Mouse (Mus musculus) olfactory bulb, adult 2 months (tissue): Measurements from ENCODE around the gene Mzf1.

Experiments used
- CTCF ChIP-seq: fragments of 200-500 bp; IDR thresholded peaks from 2 replicates; pipeline ENCODE4 v1.5.1; 2012; ENCODE audit warnings: low read depth, mild to moderate bottlenecking, low read length, moderate library complexity; ENCODE audit not compliant: insufficient read depth
- POLR2A ChIP-seq: fragments of 200-500 bp; IDR thresholded peaks from 2 replicates; pipeline ENCODE4 v1.6.1; 2012; ENCODE audit warnings: mild to moderate bottlenecking, low read depth, low read length, moderate library complexity; ENCODE audit not compliant: insufficient read depth

DNA sequence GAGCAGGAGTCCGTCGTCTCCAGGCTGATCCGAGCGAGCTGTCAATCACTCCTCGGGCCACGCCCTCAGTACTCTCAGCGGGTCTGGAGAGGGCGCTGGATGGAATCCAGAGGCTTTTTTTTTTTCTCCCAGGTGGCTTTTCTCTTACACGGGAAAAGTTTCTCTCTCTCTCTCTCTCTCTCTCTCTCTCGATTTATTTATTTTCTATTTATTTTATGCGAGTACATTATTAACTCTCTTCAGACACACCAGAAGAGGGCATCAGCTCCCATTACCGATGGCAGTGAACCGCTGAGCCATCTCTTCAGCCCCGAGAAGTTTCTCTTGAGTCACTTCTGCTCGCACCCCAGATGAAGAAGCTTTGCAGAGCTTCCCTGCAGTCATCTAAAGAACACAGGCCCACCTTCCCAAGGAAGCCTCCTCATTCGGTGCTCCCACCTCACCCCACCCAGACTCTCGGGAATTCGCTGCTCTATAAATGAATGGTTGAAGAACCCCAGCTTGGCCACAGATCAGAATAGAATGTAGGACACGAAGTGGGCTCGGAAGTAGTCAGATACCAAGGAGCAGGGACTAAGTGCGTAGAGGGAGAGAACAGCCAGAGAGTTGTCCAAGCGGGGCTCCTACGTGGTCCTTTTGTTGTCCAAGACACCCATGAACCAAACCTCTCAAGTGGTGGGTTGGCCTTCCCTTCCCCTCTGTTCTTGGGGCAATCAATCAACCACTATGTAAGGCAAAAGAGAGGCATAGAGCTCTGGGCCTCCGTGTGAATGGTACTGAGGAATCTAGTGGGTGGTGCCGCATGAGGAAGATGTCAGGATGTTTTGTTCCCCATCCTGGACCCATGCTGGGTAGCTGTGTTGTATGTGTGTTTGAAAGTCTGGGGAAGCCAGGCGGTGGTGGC is 44.3 kb downstream of the Mzf1 start, which contains the start of gene Zbtb45:
- no peak for TF ChIP-seq CTCF
- TF ChIP-seq POLR2A, result no peak
